Mouse (Mus musculus): ENCODE measurements around the gene Chdh. TPM values are rescaled to one million over a fixed set of nuclear protein-coding genes. Genes with fewer than 3 reads are reported as not detected.
A peak's percentile ranks its signal among the peaks of the same experiment; 100 is the strongest.

The Chdh gene
- total RNA-seq (2022): 1 to 10 TPM; 2.5 to 3.9 (median 3.1) TPM

DNA sequence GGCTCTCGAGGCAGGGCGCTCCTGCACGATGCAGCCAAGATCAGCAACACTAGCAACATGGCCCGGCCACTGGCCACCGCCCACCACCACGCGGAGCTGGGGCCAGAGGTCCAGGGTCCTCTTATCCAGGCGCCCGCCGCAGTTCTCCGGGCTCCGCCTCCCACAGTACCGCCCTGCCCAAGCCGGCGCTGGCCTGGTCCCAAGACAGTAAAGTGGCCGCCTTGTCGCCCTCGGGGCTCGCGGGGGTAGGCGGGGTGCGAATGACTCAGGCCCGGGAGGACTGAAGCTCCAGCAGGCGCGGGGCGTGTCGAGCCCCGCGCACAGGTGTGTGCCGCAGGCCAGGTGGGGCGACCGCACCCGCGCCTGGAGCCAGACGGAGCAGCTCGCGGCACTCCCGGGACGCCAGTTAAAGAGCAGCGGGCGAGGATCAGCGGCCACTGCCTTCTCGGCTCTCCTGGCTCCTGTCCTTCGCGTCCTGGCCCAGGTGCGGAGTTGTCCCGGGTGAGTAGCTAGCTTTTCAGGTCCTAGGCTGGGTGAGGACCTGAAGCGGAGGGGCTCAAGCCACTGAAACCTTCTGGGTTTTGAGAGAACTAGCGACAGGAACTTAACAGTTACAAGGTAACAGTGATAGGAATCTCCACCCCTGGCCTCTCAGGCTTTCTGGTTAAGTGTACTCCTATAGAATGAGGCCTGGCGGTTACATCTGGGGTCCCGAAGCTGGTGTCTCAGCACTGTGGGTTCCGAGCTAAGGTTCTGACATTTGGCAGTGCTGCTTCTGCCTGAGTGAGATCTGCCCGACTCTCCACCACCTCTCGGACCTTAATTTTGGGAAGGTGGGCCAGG, at the start of gene Chdh, which contains the start of gene Il17rb:
Gene Chdh, plus strand, starts transcription at position 291 of the 843 bp plus-strand sequence.
Gene Il17rb, minus strand, starts transcription at position 164 of the 843 bp plus-strand sequence.
- DNase-seq (ENCODE audit: low spot score in 2 of 2): no peak

DNA sequence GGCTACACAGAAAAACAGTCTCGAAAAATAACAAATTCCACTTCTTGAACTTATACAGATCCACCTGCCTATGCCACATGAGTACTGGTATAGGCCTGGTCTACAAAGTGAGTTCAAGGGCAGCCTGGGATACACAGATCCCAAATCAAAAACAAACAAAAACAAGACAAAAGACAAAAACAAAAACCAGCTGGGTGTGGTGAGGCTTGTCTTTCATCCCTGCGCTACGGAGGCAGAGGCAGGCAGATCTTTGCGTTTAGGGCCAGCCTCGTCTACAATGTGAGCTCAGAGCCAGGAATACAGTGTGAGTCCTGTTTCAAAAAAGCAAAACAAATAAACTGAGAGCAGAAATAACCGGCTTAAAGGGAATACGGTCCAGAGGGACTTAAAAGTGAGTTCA, 41.2 kb upstream of the Chdh start:
- no peak for DNase-seq (ENCODE audit: low spot score in 2 of 2)

DNA sequence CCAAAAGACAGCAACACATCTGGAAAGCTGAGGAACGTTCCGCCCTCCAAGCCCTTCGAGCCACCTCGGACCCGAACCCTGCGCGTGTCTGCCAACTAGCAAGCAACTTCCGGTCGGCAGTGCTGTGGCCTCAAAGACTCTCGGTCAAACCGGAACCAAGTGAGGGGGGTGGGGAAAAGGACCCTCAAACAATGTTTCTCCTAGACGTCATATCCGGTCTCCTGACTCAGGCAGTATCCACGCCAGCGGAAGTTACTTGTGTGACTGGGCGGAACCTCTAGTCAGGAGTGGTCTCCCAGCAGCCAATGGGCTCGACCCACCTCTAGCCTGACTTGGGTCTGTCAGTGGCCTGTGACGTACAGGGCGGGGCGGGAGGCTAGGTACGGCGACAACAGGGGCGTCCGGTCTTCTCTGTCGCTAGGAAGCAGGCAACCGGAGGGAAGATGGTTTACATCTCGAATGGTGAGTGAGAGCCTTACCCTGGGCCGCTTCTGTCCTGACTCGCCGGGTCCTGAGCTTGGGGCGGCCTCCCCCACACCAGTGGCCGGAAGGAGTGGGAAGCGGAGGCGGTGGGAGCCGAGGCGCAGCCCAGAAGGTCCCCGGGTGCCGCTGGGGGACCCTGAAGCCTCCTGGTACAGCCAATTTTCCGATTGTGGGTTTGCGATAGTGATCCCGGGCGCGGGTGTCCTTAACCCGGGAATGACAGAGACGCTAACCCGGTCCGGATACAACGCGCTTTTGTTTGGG, 40.6 kb upstream of the Chdh start, which contains the start of gene Selenok:
Gene Selenok, plus strand, starts transcription at position 234 of the 747 bp plus-strand sequence.
- peak; percentile 87 to 99 for DNase-seq (ENCODE audit: low spot score in 2 of 2)

DNA sequence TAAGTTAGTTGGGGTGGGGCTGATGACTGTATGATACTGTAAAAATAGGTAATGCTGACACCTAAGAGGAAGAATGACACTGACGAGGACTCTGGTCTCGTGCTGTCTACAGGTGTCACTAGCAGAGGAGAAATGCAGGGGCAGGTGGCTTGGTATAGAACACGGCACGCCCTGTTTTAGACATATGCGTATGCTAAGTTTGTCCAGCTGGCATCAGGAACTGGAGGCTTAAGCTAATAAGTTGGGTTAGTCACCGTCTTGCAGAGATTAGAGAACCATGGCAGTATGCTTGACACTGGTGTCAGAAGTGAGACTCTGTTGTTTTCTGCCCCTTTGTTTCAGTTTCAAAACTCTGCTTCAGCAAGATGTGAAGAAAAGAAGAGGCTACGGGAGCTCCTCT, 37.4 kb upstream of the Chdh start:
- DNase-seq (ENCODE audit: low spot score in 2 of 2): no peak

DNA sequence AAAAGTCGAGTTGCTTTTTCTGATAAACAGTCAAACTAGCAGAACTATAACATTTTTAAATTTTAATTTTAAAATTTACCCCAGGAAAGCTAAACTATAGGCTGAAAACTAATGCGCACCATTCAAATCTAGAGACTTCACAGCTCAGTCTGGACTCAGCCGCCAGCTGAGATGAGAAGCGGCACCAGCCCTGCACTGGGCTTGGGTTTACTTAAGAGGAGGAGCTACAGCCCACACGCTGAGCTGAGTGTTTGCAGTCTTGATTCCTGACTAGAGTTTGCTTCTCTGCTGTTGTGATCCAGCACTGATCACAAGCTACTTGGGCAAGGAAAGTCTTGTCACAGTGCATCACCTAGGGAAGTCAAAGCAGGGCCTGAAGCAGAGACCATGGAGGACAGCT, 36.8 kb upstream of the Chdh start:
- no peak for DNase-seq (ENCODE audit: low spot score in 2 of 2)

DNA sequence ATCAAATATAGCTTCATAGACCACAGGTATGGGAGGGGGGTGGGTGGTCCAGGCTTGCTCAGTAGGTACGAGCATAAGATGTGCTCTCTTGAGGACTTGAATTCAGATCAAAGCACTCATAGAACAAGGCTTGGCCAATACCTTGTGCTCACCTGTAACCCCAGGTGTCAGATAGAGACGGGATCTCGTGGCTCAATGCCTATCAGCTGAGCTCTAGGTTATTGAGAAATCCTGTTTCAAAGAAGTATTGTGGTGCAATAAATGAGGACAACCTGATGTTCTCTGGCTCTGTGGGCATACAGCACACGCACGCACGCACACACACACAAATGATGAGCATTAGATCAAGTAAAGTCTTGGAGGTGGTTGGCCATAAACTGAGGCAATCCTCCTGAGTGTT, 31.9 kb upstream of the Chdh start:
- DNase-seq (ENCODE audit: low spot score in 2 of 2): no peak

DNA sequence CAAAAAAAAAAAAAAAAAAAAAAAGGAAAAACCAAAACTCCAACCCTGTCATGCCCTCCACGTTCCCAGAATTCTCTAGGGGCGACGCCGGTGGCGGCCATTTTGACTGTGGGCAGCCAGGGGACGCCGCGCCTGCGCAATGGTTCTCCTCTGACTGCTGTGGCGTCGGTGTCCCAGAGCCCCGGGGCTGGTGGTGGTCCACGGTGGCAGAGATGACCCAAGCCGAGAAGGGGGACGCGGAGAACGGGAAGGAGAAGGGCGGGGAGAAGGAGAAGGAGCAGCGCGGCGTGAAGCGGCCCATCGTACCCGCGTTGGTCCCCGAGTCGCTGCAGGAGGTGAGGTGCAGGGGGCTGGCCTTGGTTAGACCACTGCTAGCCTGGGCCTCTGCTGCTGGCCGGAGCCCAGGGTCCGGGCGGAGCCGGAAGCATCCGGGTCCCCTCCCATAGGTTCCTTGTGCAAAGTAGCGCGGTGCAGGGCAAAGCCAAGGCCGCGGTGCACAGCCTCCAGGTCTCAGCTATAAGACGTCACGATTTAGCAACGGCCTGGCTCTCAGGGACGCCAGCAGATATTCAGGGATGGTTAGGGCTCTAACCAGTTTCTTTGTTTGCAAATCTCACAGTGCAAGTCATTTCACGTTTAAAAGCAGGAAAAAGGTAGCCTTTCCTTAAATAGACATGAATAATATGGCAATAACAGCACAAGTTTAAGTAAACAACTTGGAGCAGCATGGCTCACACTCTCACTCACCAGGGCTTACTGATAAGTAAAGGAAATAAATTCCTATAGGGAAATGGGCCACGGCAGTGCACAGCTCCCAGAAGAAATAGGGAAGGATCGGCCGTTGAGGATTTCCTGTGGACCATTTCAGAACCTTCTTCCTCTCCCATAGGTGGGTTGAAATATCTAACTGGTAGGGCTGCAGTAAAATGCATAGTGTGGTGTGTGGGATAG, 30.3 kb upstream of the Chdh start, which contains the start of gene Actr8:
Gene Actr8, plus strand, starts transcription at position 84 of the 951 bp plus-strand sequence.
- peak; percentile 83 to 86 for DNase-seq (ENCODE audit: low spot score in 2 of 2)

DNA sequence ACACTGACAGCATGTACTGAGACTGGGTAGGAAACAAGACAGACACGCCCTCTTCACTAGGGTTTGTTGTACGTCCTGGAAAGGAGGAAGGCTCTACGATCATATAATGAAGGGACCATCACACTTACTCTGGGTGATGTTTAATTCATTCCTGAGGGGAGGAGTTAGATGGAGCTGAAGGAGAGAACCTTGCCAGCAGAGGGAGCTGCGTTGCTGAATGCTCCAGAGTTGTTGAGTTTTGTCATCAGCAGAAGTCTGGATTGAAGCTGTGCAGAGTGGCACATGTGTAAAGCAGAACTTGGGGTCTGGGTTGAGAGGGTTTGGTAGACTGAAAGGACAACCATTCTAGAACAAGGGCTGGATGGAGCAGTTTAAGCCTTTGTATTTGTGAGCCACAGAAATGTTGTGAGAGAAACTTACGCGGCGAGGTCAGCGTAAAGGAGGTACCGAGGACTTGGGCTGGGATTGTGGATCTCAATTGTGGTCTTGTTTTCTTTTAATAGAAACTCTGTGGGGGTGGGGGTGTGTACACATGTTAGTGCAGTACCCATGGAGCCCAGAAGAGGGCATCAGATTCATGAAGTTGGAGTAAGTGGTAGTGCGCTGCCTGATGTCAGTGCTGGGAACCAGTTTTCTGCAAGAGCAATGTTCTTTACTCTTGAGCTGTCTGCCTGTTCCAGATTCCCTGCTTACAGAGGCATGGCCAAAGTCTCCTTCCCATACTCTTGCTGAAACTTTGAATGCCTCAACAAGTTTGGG, 28.2 kb upstream of the Chdh start:
- DNase-seq (ENCODE audit: low spot score in 2 of 2): no peak

DNA sequence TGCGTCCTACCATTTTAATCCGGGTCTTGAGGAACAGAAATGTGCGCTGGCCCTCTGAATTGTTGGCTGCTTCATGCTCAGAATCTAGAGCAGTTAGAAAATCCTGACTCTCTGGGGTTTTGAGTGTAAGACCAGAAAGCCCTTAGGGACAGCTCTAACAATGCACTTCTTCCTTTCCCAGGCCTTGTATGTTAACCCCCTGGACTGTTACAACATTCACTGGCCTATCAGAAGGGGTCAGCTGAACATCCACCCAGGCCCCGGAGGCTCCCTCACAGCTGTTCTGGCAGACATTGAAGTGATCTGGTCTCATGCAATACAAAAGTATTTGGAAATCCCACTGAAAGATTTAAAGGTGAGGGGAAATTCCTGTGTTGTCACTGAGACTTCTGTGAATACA, 22.7 kb upstream of the Chdh start:
- DNase-seq (ENCODE audit: low spot score in 2 of 2): no peak

DNA sequence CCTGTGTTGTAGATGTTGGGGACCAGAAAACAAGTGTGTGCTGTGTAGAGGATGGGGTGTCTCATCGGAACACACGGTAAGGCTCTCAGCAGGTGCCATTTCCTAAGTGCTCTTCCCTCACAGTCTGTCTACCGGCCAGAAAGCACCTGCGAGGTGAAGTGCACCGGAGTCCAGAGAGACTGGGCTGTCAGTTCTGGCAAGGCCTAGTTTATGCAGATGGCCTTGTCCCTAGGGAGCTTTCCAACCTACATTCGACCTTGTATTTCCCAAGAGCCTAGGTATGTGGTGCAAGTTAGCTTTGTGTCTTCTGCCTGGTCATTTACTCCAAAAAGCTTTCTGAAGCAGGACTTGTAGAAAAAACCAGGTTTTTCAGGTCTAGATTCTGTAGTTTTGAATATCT, 21.5 kb upstream of the Chdh start:
- no peak for DNase-seq (ENCODE audit: low spot score in 2 of 2)

DNA sequence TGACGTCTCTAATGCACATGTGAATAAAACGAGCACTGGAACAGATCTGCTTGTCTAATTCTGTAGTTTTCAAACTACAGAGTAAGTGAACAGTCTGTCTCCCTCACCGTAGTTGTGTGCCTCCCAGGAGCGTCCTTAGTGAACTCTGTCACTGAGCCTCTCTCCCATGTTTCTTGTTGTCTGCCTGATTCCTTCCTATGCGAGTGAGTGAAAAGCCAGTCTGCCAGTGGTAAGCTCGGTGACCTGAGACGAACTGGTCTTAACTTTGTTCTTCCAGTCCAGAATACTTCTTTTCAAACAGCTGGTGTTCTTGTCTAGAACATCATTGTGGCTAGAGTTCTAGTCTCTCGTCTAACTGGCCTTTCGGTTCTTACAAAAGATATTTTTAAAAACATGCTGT, 21.1 kb upstream of the Chdh start:
- DNase-seq (ENCODE audit: low spot score in 2 of 2): no peak

DNA sequence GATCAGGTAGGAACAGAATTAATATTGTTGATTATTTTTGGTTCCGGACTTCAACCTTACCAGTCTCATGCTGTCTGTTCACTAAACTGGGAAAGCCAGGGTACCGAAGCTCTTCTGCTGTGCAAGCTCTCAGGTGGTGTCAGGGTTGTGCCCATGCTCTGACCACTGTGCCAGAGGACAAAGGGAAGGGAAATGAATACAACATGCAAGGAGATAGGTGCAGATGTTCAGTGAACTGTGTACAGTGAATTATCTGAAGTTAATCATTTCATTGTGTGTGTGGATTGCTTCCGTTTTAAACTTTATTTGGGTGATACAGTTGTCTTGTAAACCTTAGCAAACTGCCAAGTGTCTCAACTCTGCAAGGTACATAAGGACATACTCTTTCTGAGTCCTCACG, 20.5 kb upstream of the Chdh start:
- DNase-seq (ENCODE audit: low spot score in 2 of 2): no peak

DNA sequence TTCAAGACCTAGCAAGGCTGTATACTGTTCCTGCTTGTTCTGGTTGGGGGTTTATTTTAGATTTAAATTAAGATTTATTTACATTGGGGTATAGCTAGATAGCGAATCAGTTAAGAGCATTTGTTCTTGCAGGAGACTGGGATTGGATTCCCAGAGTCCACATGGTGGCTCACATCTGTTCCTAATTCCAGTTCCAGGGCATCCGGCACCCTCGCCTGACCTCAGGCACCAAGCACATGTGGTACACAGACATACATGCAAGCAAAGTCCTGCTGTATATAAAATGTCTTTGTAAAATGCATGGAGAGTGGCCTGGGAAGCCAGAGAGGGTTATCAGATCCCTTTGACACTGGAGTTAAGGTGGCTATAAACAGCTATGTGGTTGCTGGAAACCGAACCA, 13.8 kb upstream of the Chdh start:
- no peak for DNase-seq (ENCODE audit: low spot score in 2 of 2)

DNA sequence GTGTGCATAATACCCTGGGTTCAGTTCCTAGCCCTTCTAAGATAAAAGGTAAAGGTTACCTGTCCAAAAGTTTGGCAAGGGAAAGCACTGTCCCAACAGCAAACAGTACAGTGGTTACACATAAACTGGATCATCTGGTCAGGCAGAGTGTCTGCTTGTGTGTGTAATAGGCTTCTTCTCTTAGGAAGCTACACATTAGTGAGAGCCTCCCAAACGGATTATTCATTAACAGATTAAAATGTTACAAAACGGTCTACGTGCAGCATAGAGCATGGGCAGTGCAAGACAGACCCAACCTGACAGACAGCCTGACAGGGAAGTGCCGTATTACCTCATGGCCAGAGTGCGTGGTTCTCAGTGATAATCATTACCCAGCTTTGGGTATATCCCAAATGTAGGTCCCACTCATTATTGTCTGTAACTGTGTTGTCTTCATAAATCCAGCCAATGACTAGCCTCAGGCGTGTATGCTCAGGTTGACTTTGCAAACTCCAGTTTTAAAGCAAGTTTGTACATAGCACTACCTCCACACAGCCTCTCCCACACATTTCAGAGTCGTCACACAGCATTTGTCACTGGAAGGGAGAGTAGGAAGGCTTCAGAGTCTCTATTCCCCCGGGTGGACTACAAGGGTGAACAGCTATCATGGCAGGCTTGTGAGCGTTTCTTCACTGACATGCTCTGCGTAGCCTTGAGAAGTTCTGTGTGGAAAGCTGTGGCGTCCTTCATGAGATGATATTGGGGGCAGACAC, 12.6 kb upstream of the Chdh start:
- DNase-seq (ENCODE audit: low spot score in 2 of 2): no peak

DNA sequence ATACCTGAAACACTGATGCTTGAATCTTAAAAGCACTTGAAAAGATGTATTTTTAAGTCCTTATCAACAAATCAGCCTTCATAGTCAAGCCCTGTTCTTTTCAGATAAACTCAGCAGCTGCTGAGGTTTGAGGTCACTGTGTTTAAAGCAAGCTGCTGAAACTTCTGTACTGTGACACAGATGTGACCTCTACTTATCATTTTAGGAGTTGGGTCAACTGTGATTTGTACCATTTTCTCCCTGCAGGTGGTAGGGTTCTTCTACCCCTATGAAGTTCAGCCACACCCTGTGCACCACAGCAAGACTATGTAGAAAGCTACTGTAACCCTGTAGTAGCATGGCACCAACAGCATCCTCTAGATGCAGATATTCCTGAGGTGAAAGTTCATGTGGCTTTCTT, 11.5 kb upstream of the Chdh start:
- no peak for DNase-seq (ENCODE audit: low spot score in 2 of 2)

DNA sequence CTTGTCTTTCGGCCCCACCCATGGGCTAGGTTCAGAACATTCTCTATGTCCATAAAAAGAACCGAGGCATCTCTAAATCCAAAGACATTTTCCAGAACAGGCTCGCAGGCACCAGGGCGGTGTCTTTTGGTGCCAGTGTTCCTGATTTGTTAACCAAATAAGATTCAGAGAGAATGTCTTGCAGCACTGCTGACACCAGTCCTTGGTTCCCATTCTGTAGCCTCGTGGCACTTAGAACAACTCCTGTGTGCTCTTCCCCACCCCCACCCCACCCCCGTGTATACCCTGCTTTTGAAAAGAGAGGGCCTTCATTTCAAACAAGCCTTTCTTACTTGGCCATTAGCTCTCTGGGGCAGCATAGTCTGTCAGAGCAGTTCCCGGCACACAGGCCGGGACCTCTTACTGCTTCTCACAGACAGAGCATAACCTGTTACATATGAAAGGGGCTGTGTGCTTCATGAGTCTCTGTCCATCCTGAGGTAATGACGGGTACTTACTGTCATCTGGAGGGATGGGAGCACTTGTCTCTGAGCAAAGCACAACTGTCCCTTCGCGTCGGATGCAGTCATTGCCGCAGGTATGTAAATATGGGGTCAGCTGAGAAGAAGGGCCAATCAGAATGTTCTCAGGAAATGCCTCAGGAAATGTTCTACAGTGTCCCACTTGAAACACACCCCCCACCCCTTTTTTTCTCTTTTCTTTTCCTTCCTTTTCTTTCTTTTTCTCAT, 9.9 kb upstream of the Chdh start:
- no peak for DNase-seq (ENCODE audit: low spot score in 2 of 2)

DNA sequence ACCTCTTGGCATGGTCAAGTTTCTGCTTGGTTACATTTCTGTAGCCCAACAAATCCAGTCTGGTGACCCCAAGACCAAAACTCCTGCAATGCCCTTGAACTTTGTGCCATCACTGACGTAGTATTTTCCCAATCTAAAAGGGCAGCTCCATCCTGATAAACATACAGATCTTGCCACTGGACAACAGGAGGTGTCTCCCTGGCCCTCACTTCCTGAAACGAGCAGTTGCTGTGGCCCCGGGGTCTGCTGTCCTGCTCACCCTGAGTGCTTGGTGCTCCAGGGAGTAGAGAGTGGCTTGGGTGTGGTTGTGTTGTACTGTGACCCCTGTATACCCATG, 9.4 kb upstream of the Chdh start:
- DNase-seq (ENCODE audit: low spot score in 2 of 2): no peak

DNA sequence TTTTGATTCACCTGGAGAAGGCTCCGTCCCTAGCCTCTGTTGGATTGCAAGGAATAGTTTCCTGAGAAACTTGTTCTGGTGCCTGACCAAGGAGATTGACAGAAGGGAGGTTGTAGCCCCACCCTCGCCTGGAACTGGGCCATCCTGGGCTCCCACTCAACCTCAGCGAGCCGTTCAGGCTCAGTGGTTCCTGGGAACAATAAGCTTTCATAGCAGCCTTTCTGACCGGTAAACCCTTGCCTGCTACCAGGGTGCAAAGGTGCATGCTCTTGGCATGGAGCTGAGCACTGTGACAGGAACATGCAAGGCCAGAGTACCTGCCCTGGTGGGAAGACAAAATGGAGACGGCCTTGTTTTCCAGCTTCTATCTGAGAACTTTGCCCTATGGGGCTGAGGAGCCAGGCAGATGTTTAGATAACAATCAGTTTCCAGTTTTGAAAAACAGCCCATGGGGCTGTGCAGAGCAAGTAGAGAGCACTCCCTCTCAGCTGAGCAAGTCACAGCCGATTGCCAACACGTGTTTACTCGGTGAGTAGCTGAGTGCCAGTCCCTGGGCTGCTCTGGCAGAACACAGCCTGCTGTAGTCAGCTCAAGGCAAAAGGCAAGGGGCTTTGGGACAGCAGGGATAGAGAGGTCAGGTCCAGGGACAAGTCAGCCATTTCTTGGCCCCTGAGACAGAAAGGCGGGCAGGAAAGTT, 1.2 kb downstream of the Chdh start:
- no peak for DNase-seq (ENCODE audit: low spot score in 2 of 2)
